Mouse (Mus musculus) cerebellum, adult 2 months (tissue): ENCODE measurements at regions not wholly inside any gene's neighbourhood (a gene's known extent, or its start where the extent isn't known, plus 50 kb on each side); places are given as distances from the start of the nearest gene placed in this dataset.

Source experiments
- DNase-seq, 2 experiments: peaks; one replicate each; pipeline ENCODE4 v3.0.0; 2021
- H3K27ac ChIP-seq: fragments of 200-500 bp; 2 replicates; pipeline ENCODE4 v1.5.1; 2012; ENCODE audit warnings: low read length, control low read depth, inconsistent platforms; ENCODE audit not compliant: insufficient read depth
- H3K27me3 ChIP-seq: fragments of 200-500 bp; 2 replicates; pipeline ENCODE4 v1.6.1; 2012; ENCODE audit warnings: inconsistent platforms, mild to moderate bottlenecking, low read length, moderate library complexity; ENCODE audit not compliant: control insufficient read depth, insufficient read depth
- H3K4me1 ChIP-seq: fragments of 200-500 bp; 2 replicates; pipeline ENCODE4 v1.6.1; 2011; ENCODE audit warnings: low read length; ENCODE audit not compliant: control insufficient read depth, insufficient read depth
- H3K4me3 ChIP-seq: fragments of 200-500 bp; replicated peaks from 2 replicates; pipeline ENCODE3; 2011; ENCODE audit warnings: mild to moderate bottlenecking, low read depth, low read length, control low read depth; ENCODE audit not compliant: insufficient read depth
- CTCF ChIP-seq: fragments of 200-500 bp; IDR thresholded peaks from 2 replicates; pipeline ENCODE4 v1.5.1; 2011; ENCODE audit warnings: low read depth, mild to moderate bottlenecking, control low read depth, low read length, moderate library complexity, borderline replicate concordance; ENCODE audit not compliant: insufficient read depth
- POLR2A ChIP-seq: fragments of 200-500 bp; IDR thresholded peaks from 2 replicates; pipeline ENCODE4 v1.6.1; 2011; ENCODE audit warnings: low read length, control low read depth, borderline replicate concordance; ENCODE audit not compliant: insufficient read depth
- WGBS: fragments of 180-500 bp; shearing (Covaris S2); methylation state at CpG from one replicate; pipeline ENCODE4 v1.1.7; 2018; 5-methylcytosine and 5-hydroxymethylcytosine counted together

DNA sequence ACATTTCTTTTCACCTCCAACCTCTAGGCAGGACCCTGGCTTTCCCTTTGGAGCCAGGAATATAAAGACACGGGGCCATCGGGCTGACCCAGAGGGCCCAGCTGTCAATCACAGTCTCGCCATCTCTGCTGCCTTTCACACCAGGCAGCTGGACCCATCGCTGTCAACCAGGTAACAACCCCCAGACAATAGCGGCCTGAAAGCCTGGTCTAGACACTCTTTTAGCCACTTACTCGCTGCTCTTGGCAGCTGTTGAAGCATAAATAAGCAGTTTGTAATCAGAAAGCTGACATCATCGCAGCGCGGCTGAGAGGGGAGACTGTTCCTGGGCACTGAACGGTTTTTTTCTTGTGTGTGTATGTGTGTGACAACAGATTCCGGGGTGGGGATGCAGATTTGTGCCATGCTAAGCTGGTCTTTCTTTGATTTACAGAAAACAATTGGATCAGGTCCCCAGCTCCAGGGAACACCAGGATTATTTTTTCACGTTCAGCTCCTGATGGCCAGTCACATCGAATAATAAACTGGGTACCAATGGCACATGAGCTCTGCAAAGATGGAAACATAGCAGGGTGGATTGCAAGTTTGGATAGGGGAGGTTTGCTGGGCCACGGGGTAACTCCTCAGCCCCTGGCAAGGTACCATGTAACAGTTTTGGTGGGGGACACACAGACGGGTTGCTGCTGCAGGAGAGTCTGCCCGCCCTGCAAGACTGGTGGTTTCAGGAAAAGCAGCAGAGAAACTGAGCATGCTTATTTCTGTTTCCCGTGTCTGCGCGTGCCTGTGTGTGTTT, 437.6 kb upstream of the Pou3f3 start:
- Histone ChIP-seq H3K27me3 (no peaks in the 10 kb centered on the region), H3K4me1 (no peaks in the 10 kb centered on the region), H3K27ac (no peak overlapping the region), H3K4me3 (no peak overlapping the region)
- DNase-seq, result no peak
- TF ChIP-seq POLR2A (no peak), CTCF (no peak)
- 19% methylated on average over 19 of the region's 19 CpGs for WGBS

DNA sequence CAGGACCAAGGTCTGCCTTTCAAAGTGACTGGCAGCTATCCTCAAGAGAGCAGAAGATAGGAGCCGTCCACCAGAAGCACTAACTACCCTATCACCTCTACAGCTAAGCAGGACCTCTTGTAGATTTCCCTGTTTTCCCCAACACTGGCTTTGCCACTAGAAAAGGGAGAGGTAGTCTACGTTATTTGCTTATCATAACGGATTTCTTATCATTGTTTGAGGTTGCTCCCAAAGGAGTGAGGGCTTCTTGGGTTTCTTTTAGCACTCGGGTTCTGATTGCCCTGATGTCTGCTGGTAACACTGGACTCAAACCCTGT, 437.0 kb upstream of the Pou3f3 start:
- DNase-seq, result no peak
- Histone ChIP-seq H3K27ac (no peak overlapping the region), H3K4me1 (no peaks in the 10 kb centered on the region), H3K27me3 (no peaks in the 10 kb centered on the region), H3K4me3 (no peak overlapping the region)
- TF ChIP-seq POLR2A, result no peak
- no peak for TF ChIP-seq CTCF
- 63% methylated on average over 4 of the region's 4 CpGs for WGBS

GRCm38 (mm10) chr1:42259216-42259977, 436.2 kb upstream of the Pou3f3 start:
- Histone ChIP-seq H3K4me1 (no peaks in the 10 kb centered on the region), H3K27ac (no peak overlapping the region), H3K27me3 (no peaks in the 10 kb centered on the region), H3K4me3 (no peak overlapping the region)
- 55% methylated on average over 13 of the region's 13 CpGs for WGBS
- no peak for DNase-seq
- TF ChIP-seq POLR2A, result no peak
- no peak for TF ChIP-seq CTCF

DNA sequence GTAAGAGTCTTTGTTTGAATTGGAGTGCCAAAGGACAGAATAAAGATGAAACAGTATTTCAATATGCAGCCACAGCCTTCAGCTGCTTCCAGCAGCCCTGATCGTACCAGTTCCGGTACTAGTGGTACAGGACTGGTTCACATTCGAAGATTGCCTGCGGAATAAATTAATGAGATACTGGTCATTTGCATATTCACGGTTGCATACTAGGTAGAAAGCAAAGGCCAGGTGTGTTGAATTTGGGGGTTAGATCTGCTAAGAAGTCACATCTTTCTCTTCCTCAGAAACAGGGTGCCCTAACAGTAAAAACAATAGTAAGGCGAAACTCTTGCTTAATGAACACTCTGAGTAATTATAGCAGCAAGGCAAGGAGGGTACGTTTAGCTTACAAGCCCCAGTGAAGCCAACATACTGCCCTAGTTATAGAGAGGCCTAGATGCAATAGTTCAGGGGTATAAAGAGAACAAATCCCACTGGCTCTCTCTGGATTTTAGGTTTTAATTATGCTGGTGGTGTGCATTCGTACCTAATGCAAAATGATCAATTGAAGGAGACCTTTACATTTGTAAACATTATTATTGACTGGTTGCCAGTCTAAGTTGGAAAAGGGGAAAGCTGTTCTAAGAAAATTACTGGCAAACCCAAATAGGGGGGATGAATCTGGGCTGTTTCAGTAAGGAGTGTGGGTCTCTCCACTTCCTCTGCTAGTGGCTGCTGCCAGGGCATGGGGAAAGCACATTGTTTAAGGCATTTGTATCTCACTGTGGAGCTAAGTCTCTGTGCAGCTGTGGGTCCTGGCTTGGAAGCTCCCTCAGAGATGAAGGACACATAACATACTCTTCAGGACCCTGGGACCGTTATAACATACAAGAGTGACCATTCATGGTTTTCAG, 435.3 kb upstream of the Pou3f3 start:
- TF ChIP-seq POLR2A, result no peak
- no peak for TF ChIP-seq CTCF
- WGBS, result 64% methylated on average over 9 of the region's 9 CpGs
- H3K4me1 ChIP-seq, result no peaks in the 10 kb centered on the region
- DNase-seq, result no peak
- H3K27me3 ChIP-seq, result no peaks in the 10 kb centered on the region
- no peak overlapping the region for H3K27ac ChIP-seq
- no peak overlapping the region for H3K4me3 ChIP-seq

DNA sequence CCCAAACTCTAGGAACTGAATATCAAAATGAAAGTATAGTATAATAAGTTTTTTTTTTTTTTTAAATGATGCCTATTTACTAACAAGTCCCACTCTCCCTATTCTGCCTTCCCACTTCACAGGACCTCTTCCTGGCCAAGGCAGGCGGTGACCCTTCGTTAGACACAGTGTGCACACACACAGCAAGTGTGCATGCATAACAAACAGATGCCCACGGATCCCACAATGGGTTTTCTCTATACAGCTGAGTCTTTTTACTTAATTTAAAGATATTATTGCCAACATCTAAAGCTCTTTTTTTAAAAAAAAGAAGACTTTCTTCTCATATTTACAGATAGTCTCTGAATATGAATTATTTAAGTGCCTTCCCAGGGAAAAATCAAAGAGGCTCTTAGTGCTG, 434.5 kb upstream of the Pou3f3 start:
- no peak for DNase-seq
- no peak overlapping the region for H3K4me3 ChIP-seq
- H3K27me3 ChIP-seq, result no peaks in the 10 kb centered on the region
- H3K27ac ChIP-seq, result no peak overlapping the region
- WGBS, result 69% methylated on average over 3 of the region's 3 CpGs
- H3K4me1 ChIP-seq, result no peaks in the 10 kb centered on the region
- TF ChIP-seq POLR2A, result no peak
- no peak for TF ChIP-seq CTCF

- H3K27ac ChIP-seq, result no peak overlapping the region
- TF ChIP-seq POLR2A, result no peak
- TF ChIP-seq CTCF, result no peak
- H3K27me3 ChIP-seq, result no peaks in the 10 kb centered on the region
- no peak overlapping the region for H3K4me3 ChIP-seq
- WGBS, result 9% methylated on average over 13 of the region's 13 CpGs
- no peaks in the 10 kb centered on the region for H3K4me1 ChIP-seq
- peak in 1 of 2 experiments; percentile 7 for DNase-seq
Measured at GRCm38 (mm10) chr1:42261800-42262199, 433.8 kb upstream of the Pou3f3 start.

DNA sequence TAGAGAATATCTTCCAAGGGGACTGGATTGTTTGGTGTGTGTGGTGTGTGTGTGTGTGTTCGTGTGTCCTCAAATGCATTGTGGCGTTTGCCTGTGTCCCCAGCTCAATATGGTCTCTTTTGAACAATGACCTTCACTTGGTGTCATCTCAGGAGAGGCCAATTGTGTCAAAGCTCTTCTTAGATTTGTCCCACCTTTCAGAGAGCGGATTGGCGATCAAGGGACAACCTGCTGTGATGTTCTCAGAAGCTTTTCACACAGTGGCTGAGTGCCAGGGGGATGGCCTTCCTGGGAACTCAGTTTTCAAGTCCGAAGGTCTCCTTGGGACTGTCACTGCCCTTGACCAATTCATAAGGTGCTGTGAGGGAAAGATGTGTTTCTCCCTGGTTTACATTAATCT, 433.0 kb upstream of the Pou3f3 start:
- Histone ChIP-seq H3K4me3 (no peak overlapping the region), H3K27me3 (no peaks in the 10 kb centered on the region), H3K4me1 (no peaks in the 10 kb centered on the region), H3K27ac (no peak overlapping the region)
- 53% methylated on average over 5 of the region's 5 CpGs for WGBS
- no peak for TF ChIP-seq CTCF
- TF ChIP-seq POLR2A, result no peak
- DNase-seq, result no peak

DNA sequence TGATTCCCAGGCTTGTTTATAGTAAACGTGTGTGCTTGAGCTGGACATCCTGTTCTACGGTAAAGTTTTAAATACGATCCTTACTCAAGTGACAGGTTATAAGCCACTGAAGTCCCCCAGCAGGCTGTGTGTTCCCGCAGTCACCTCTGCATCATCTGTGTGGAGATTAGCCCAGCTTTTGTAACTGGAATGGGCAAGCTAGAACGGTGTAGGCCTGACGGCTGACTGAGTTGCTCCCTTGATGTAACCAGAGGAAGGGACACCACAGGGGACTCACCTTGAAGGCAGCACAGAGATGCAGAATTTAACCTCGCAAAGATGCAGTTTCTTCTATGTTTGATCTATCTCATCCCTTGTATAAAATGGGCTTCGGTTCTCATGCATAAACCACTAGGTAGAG, 418.4 kb upstream of the Pou3f3 start:
- no peak overlapping the region for H3K27ac ChIP-seq
- no peaks in the 10 kb centered on the region for H3K27me3 ChIP-seq
- H3K4me3 ChIP-seq, result no peak overlapping the region
- TF ChIP-seq CTCF (no peak), POLR2A (no peak)
- H3K4me1 ChIP-seq, result no peaks in the 10 kb centered on the region
- DNase-seq, result no peak
- 66% methylated on average over 8 of the region's 8 CpGs for WGBS
